Mouse (Mus musculus): ENCODE data around the gene Lat2. TPM values are rescaled to one million over a fixed set of nuclear protein-coding genes. Genes with fewer than 3 reads are reported as not detected.
"Not testable (repeated sequence)": the region's sequence is repeated elsewhere in the genome, so short reads cannot be mapped to it uniquely, and the experiment has no call there.

Lat2 gene
- 2.6 and 2.9 TPM in 2 replicates for polyA plus RNA-seq (2015; fragmentation: Nextera tagmentation; extraction: Ambion mirVana)

- WGBS = 78% methylated on average over 7 of the region's 7 CpGs
- no peaks in the 10 kb centered on the region for H3K4me1 ChIP-seq
- H3K4me3 ChIP-seq = no peak within 1 kb of the TSS
- no peak within 1 kb of the TSS for H3K9ac ChIP-seq
- no peaks in the 10 kb centered on the region for H3K9me3 ChIP-seq
- H3K4me2 ChIP-seq = no peak within 1 kb of the TSS
- no peaks in the 10 kb centered on the region for H3K27me3 ChIP-seq
- H3K27ac ChIP-seq = no peak within 1 kb of the TSS
- no peak for ATAC-seq (ENCODE audit: borderline replicate concordance, extremely low read depth, low FRiP score, low TSS enrichment)
- H3K36me3 ChIP-seq = peaks cover 33% of the 10 kb centered on the region
These were observed at the start of gene Lat2 for GRCm38 (mm10) chr5:134614802-134615201. Lat2 (minus strand) TSS chr5:134615025.

GRCm38 (mm10) chr5:134656708-134657107, 41.9 kb upstream of the Lat2 start:
- peak; percentile 6; the same call in 1 of the 2 replicates for ATAC-seq (ENCODE audit: borderline replicate concordance, extremely low read depth, low FRiP score, low TSS enrichment)
- H3K4me2 ChIP-seq = no peak overlapping the region
- WGBS = 82% methylated on average over 4 of the region's 4 CpGs
- H3K9ac ChIP-seq = no peak overlapping the region
- no peaks in the 10 kb centered on the region for H3K27me3 ChIP-seq
- no peak overlapping the region for H3K4me3 ChIP-seq
- no peaks in the 10 kb centered on the region for H3K9me3 ChIP-seq
- no peak overlapping the region for H3K27ac ChIP-seq
- 0 out of 2 replicates have a peak, but pooled peaks cover 5% of the 10 kb centered on the region for H3K36me3 ChIP-seq
- peaks cover 11% of the 10 kb centered on the region for H3K4me1 ChIP-seq

- no peak overlapping the region for H3K4me3 ChIP-seq
- H3K9me3 ChIP-seq = no peaks in the 10 kb centered on the region
- peak overlapping the region; percentile 37 for H3K27ac ChIP-seq
- no peaks in the 10 kb centered on the region for H3K27me3 ChIP-seq
- peaks cover 12% of the 10 kb centered on the region for H3K4me1 ChIP-seq
- no peak for ATAC-seq (ENCODE audit: borderline replicate concordance, extremely low read depth, low FRiP score, low TSS enrichment)
- WGBS = 13% methylated on average over 7 of the region's 7 CpGs
- no peak overlapping the region for H3K4me2 ChIP-seq
- H3K9ac ChIP-seq = no peak overlapping the region
- 0 out of 2 replicates have a peak, but pooled peaks cover 3% of the 10 kb centered on the region for H3K36me3 ChIP-seq
These were observed 37.2 kb upstream of the Lat2 start for GRCm38 (mm10) chr5:134652015-134652414.

- Histone ChIP-seq H3K36me3 (no peaks in the 10 kb centered on the region), H3K9me3 (no peaks in the 10 kb centered on the region), H3K4me1 (peaks cover 12% of the 10 kb centered on the region), H3K27ac (no peak overlapping the region), H3K4me2 (no peak overlapping the region), H3K27me3 (no peaks in the 10 kb centered on the region), H3K4me3 (no peak overlapping the region), H3K9ac (no peak overlapping the region)
- no peak for ATAC-seq (ENCODE audit: borderline replicate concordance, extremely low read depth, low FRiP score, low TSS enrichment)
- WGBS = 45% methylated on average over 5 of the region's 5 CpGs
These were observed 36.1 kb upstream of the Lat2 start for GRCm38 (mm10) chr5:134650926-134651325.

- peaks cover 28% of the 10 kb centered on the region for H3K4me1 ChIP-seq
- H3K4me3 ChIP-seq; H3K4me2 ChIP-seq; ATAC-seq (ENCODE audit: borderline replicate concordance, extremely low read depth, low FRiP score, low TSS enrichment); H3K9me3 ChIP-seq; H3K27ac ChIP-seq; H3K27me3 ChIP-seq; H3K36me3 ChIP-seq; H3K9ac ChIP-seq: not testable (repeated sequence)
- WGBS = 71% methylated on average over 4 of the region's 4 CpGs
These were observed 34.2 kb upstream of the Lat2 start for GRCm38 (mm10) chr5:134648976-134649375.

- Histone ChIP-seq H3K4me2 (no peak overlapping the region), H3K27me3 (no peaks in the 10 kb centered on the region), H3K4me1 (peaks cover 29% of the 10 kb centered on the region), H3K4me3 (no peak overlapping the region), H3K36me3 (no peaks in the 10 kb centered on the region), H3K27ac (no peak overlapping the region), H3K9me3 (no peaks in the 10 kb centered on the region), H3K9ac (no peak overlapping the region)
- 76% methylated on average over 2 of the region's 2 CpGs for WGBS
- no peak for ATAC-seq (ENCODE audit: borderline replicate concordance, extremely low read depth, low FRiP score, low TSS enrichment)
These were observed 32.6 kb upstream of the Lat2 start for GRCm38 (mm10) chr5:134647394-134647793.

- Histone ChIP-seq H3K27me3 (no peaks in the 10 kb centered on the region), H3K9me3 (no peaks in the 10 kb centered on the region), H3K36me3 (no peaks in the 10 kb centered on the region), H3K4me1 (peaks cover 21% of the 10 kb centered on the region), H3K9ac (no peak overlapping the region), H3K4me2 (no peak overlapping the region), H3K27ac (no peak overlapping the region), H3K4me3 (no peak overlapping the region)
- no peak for ATAC-seq (ENCODE audit: borderline replicate concordance, extremely low read depth, low FRiP score, low TSS enrichment)
- WGBS = 73% methylated on average over 4 of the region's 4 CpGs
These were observed 31.6 kb upstream of the Lat2 start for GRCm38 (mm10) chr5:134646461-134646860.

- peak; percentile 93 for ATAC-seq (ENCODE audit: borderline replicate concordance, extremely low read depth, low FRiP score, low TSS enrichment)
- H3K9ac ChIP-seq = no peak overlapping the region
These were observed 29.9 kb upstream of the Lat2 start for GRCm38 (mm10) chr5:134644643-134645118.

GRCm38 (mm10) chr5:134644121-134644520, 29.3 kb upstream of the Lat2 start:
- no peak overlapping the region for H3K9ac ChIP-seq

More at GRCm38 (mm10) chr5:134644643-134645118, 29.9 kb upstream of the Lat2 start:
- Histone ChIP-seq H3K4me1 (peaks cover 24% of the 10 kb centered on the region), H3K27me3 (no peaks in the 10 kb centered on the region), H3K27ac (peak overlapping the region; percentile 88), H3K4me3 (no peak overlapping the region), H3K36me3 (no peaks in the 10 kb centered on the region), H3K9me3 (no peaks in the 10 kb centered on the region), H3K4me2 (0 out of 2 replicates have a peak overlapping the region, but pooled peaks have one; percentile 25)
- 5% methylated on average over 8 of the region's 8 CpGs for WGBS

GRCm38 (mm10) chr5:134640371-134640770, 25.5 kb upstream of the Lat2 start:
- Histone ChIP-seq H3K4me2 (no peak overlapping the region), H3K4me3 (no peak overlapping the region), H3K36me3 (peaks cover 16% of the 10 kb centered on the region), H3K4me1 (peaks cover 38% of the 10 kb centered on the region), H3K9ac (no peak overlapping the region), H3K27me3 (no peaks in the 10 kb centered on the region), H3K27ac (no peak overlapping the region), H3K9me3 (no peaks in the 10 kb centered on the region)
- 89% methylated on average over 3 of the region's 3 CpGs for WGBS
- ATAC-seq (ENCODE audit: borderline replicate concordance, extremely low read depth, low FRiP score, low TSS enrichment) = no peak

More at GRCm38 (mm10) chr5:134644121-134644520, 29.3 kb upstream of the Lat2 start:
- Histone ChIP-seq H3K36me3 (no peaks in the 10 kb centered on the region), H3K27ac (peak overlapping the region; percentile 88), H3K4me3 (no peak overlapping the region), H3K4me2 (0 out of 2 replicates have a peak overlapping the region, but pooled peaks have one; percentile 25), H3K9me3 (no peaks in the 10 kb centered on the region), H3K27me3 (no peaks in the 10 kb centered on the region), H3K4me1 (peaks cover 26% of the 10 kb centered on the region)
- WGBS = 63% methylated on average over 1 of the region's 1 CpGs
- ATAC-seq (ENCODE audit: borderline replicate concordance, extremely low read depth, low FRiP score, low TSS enrichment) = no peak

GRCm38 (mm10) chr5:134639269-134639682, 24.5 kb upstream of the Lat2 start, which contains the start of gene Eif4h:
Eif4h (minus strand) TSS chr5:134639490.
- Histone ChIP-seq H3K4me2 (peak within 1 kb of the TSS; percentile 59), H3K27me3 (no peaks in the 10 kb centered on the region), H3K9ac (peak within 1 kb of the TSS; percentile 100), H3K36me3 (peaks cover 24% of the 10 kb centered on the region), H3K27ac (peak within 1 kb of the TSS; percentile 95), H3K4me3 (peak within 1 kb of the TSS; percentile 99), H3K4me1 (peaks cover 28% of the 10 kb centered on the region), H3K9me3 (no peaks in the 10 kb centered on the region)
- WGBS = under 1% methylated on average over 52 of the region's 52 CpGs
- peak; percentile 92 for ATAC-seq (ENCODE audit: borderline replicate concordance, extremely low read depth, low FRiP score, low TSS enrichment)

GRCm38 (mm10) chr5:134638461-134639268, 23.8 kb upstream of the Lat2 start:
- peak overlapping the region; percentile 100 for H3K9ac ChIP-seq
- WGBS = under 1% methylated on average over 85 of the region's 85 CpGs
- H3K4me2 ChIP-seq = peak overlapping the region; percentile 59
- peaks cover 26% of the 10 kb centered on the region for H3K36me3 ChIP-seq
- H3K27me3 ChIP-seq = no peaks in the 10 kb centered on the region
- peak overlapping the region; percentile 95 for H3K27ac ChIP-seq
- H3K4me3 ChIP-seq = peak overlapping the region; percentile 99
- H3K9me3 ChIP-seq = no peaks in the 10 kb centered on the region
- peaks cover 23% of the 10 kb centered on the region for H3K4me1 ChIP-seq
- ATAC-seq (ENCODE audit: borderline replicate concordance, extremely low read depth, low FRiP score, low TSS enrichment) = peak; percentile 69; the same call in 1 of the 2 replicates

Data from lung, embryonic 15.5 days (tissue).